Mouse (Mus musculus) 3134 (cell line): ENCODE data around the gene Car9.
A peak's percentile ranks its signal among the peaks of the same experiment; 100 is the strongest.

Experiments used
- DNase-seq: peaks from one replicate; pipeline ENCODE4 v3.0.0-alpha.2; 2011; ENCODE audit warnings: low spot score; ENCODE audit not compliant: insufficient read length; ENCODE audit errors: extremely low read depth

Gene Car9

DNA sequence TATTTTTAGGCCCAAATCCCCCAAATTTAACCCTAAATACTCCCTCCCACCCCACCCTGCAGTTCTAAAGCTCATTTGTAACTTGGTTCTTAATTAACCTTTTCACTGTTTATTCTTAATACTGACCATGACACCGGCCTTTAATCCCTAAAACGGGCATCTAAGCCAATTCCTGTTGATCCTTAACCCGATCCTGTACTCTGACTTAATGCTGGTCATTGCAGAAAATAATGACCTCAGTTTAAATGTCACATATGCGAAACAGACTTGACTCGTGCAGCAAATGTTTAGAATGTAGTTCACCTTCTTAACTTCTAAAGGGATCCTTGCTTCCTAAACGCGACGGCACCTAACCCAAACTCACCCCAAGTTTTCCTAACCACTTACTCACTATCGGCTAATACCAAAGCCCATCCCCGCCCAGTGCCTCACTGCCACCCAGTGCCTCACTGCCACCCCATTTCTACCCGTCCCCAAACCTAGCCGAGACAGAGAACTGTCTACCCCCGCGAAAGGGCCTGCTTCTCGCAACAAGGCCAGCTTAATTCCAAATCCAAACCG lies 54.8 kb downstream of the Car9 start:
- no peak for DNase-seq

DNA sequence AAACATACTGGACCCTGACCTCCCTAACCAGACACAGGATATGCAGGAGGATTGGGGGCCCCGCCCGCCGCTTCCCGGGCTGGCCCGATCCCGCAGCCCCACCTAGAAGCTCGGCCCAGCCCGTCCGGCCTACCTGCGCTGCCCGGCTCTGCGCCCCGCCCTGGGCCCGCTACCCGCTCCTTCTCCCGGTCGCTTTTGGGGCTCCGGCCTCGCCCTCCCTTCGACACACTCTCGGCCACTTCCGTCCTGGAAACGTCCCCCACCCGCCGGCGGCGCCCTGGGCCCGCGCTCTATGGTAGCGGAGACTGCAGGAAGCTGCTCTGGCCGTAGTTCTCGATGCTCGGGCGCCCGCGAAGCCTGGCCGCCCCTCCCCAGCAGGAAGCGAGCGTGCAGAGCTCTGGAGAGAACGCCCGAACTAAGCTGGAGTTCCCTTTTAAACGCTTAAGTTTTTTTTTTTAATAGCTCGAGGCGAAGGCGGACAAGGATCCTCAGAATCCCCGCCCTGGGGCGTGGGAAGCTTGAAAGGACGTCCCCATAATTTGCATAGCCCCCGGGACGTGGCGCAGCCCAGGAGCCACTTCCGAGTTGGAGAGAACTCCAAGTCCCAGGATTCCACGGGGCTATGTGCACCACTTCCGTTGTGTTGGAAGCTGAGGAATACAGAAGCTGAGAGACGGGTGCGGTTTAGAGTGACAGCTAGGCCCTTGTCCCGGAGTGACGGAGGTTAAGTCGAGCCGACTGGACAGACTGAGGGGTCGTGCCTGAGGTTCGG lies 55.4 kb downstream of the Car9 start, which contains the start of the genes Creb3 and Tln1:
Creb3 (plus strand) TSS at position 336 of the 772 bp plus-strand sequence.
Tln1 (minus strand) TSS at position 695 of the 772 bp plus-strand sequence.
- peak; percentile 97 for DNase-seq

DNA sequence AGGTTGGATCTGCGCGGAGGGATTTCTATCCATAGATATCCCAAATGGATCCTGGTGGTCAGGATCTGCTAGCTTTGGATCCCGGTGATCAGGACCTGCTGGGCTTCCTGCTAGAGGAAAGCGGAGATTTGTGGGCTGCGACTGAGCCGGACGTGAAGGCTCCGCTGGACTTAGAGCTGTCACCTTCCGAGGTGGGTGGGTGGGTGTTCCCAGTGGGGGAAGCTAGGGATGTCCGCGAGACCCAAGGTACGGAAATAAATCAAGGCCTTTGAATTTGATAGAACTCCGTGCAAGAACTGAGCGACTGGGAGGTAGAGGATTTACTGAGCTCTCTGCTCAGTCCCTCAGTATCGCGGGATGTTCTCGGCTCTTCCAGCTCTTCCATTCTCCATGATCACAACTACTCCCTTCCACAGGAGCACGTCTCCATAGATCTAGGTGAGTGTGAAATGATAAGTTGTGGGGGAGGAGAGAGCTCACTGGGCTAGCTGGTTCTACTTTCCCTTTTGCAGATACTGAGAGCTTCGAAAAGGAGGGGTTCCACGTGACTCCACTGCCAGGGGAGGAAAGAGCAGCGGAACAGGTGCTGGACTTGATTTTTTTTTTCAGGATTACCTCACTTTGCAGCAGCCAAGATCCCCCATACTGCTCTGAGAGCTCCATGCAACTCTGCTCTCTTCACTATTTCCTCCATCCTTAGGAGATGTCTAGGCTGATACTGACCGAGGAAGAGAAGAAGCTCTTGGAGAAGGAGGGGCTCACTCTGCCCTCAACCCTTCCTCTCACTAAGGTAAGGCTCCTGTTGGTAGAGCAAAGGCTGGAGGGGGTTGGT lies 56.2 kb downstream of the Car9 start:
- no peak for DNase-seq
